Mouse (Mus musculus) liver, postnatal 0 days (tissue): ENCODE measurements around the gene Rad51. TPM values are rescaled to one million over a fixed set of nuclear protein-coding genes. Genes with fewer than 3 reads are reported as not detected.

ENCODE experiments used
- ATAC-seq: fragments of 200-750 bp; cut with Nextera tagmentation; 2 replicates; pipeline ENCODE4 v1.8.0; 2017; ENCODE audit warnings: mild to moderate bottlenecking, moderate library complexity
- DNase-seq: peaks from one replicate; pipeline ENCODE4 v3.0.0-alpha.2; 2016
- H3K27ac ChIP-seq: fragments of 300-500 bp; sonication (generic); 2 replicates; pipeline ENCODE4 v1.5.1; 2014; ENCODE audit warnings: antibody characterized with exemption, moderate library complexity, mild to moderate bottlenecking, low read depth
- H3K27me3 ChIP-seq: fragments of 300-500 bp; sonication (generic); 2 replicates; pipeline ENCODE4 v1.6.1; 2014; ENCODE audit warnings: low read length, control low read depth, mixed read lengths; ENCODE audit not compliant: insufficient read depth
- H3K36me3 ChIP-seq: fragments of 300-500 bp; sonication (generic); replicated peaks from 2 replicates; pipeline ENCODE4 v1.6.1; 2014; ENCODE audit warnings: mild to moderate bottlenecking, control low read depth, low read length, moderate library complexity, mixed read lengths; ENCODE audit not compliant: insufficient read depth
- H3K4me1 ChIP-seq: fragments of 300-500 bp; sonication (generic); 2 replicates; pipeline ENCODE4 v1.6.1; 2014; ENCODE audit warnings: antibody characterized with exemption, mild to moderate bottlenecking, control low read depth; ENCODE audit not compliant: insufficient read depth
- H3K4me2 ChIP-seq: fragments of 300-500 bp; sonication (generic); 2 replicates; pipeline ENCODE4 v1.6.1; 2014; ENCODE audit warnings: low read depth, mild to moderate bottlenecking, low read length, moderate library complexity, mixed read lengths
- H3K4me3 ChIP-seq: fragments of 300-500 bp; sonication (generic); 2 replicates; pipeline ENCODE4 v1.5.1; 2014; ENCODE audit warnings: low read depth, low read length
- H3K9ac ChIP-seq: fragments of 300-500 bp; sonication (generic); replicated peaks from 2 replicates; pipeline ENCODE4 v1.6.1; 2014; ENCODE audit warnings: mild to moderate bottlenecking, moderate library complexity
- H3K9me3 ChIP-seq: fragments of 300-500 bp; sonication (generic); 2 replicates; pipeline ENCODE4 v1.6.1; 2016; ENCODE audit warnings: mild to moderate bottlenecking, control low read depth, low read length, mixed read lengths
- CTCF ChIP-seq: sonication (generic); IDR thresholded peaks from 2 replicates; pipeline ENCODE4 v1.5.1; 2016; ENCODE audit warnings: antibody characterized with exemption, low read depth
- EP300 ChIP-seq: IDR thresholded peaks from 2 replicates; pipeline ENCODE4 v1.6.1; 2016; ENCODE audit warnings: antibody characterized with exemption, low read depth, mild to moderate bottlenecking
- WGBS: fragments of 180-500 bp; shearing (Covaris S2); extraction: QIAGEN DNeasy Blood & Tissue Kit; methylation state at CpG from one replicate; pipeline ENCODE4 v1.1.7; 2014; ENCODE audit not compliant: insufficient replicate concordance; 5-methylcytosine and 5-hydroxymethylcytosine counted together
- polyA plus RNA-seq: library from polyadenylated mRNA; unstranded; fragments of >200 nt; fragmentation: Nextera tagmentation; extraction: Ambion mirVana; gene quantifications from 2 replicates; pipeline ENCODE4 v1.2.1, GENCODE M21; 2015

Gene Rad51
- polyA plus RNA-seq, 1 experiment from 2014 or later: 13.0 TPM

DNA sequence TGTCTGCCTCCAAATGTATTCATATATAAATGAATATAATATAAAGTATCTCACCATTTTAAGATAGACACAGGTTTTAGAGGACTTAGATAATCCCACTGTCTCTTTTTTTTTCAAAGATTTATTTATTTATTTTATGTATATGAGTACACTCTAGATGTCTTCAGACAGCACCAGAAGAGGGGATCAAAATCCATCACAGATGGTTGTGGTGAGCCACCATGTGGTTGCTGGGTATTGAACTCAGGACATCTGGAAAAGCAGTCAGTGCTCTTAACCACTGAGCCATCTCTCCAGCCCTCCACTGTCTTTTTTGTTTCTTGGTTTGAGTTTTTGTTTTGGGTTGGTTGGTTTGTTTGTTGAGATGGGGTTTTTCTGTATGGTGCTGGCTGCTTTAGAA lies 45.2 kb downstream of the Rad51 start:
- H3K4me2 ChIP-seq: peak overlapping the region; percentile 78
- no peaks in the 10 kb centered on the region for H3K9me3 ChIP-seq
- no peak overlapping the region for H3K4me3 ChIP-seq
- H3K4me1 ChIP-seq: peaks cover 21% of the 10 kb centered on the region
- ATAC-seq (no peak), DNase-seq (no peak)
- TF ChIP-seq CTCF: no peak
- no peak for TF ChIP-seq EP300
- H3K27ac ChIP-seq: no peak overlapping the region
- H3K36me3 ChIP-seq: peaks cover 14% of the 10 kb centered on the region
- H3K27me3 ChIP-seq: no peaks in the 10 kb centered on the region
- H3K9ac ChIP-seq: no peak overlapping the region

DNA sequence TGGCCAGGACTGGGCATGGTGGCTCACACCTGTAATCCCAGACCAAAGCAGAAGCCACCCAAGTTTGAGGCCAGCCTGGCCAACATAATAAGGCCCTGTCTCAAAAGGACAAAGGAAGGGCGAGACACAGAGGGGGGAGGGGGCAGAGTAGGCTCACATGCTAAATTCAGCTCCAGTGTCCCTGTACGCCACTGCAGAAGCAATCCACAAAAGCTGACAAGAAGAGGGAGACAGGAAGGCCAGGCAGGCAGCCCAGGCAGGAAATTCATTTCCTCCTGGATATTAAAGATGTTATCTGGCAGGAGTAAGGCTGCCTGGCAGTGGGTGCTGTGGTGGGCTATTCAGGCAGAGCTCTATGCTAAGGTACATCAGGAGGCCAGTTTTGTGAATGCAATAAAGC lies 48.7 kb downstream of the Rad51 start:
- H3K4me2 ChIP-seq: no peak overlapping the region
- no peaks in the 10 kb centered on the region for H3K9me3 ChIP-seq
- DNase-seq: no peak
- no peak overlapping the region for H3K4me3 ChIP-seq
- no peaks in the 10 kb centered on the region for H3K27me3 ChIP-seq
- H3K27ac ChIP-seq: no peak overlapping the region
- TF ChIP-seq EP300 (no peak), CTCF (no peak)
- H3K36me3 ChIP-seq: no peaks in the 10 kb centered on the region
- H3K4me1 ChIP-seq: 0 out of 2 replicates have a peak, but pooled peaks cover 5% of the 10 kb centered on the region
- 62% methylated on average over 2 of the region's 2 CpGs for WGBS
- H3K9ac ChIP-seq: no peak overlapping the region
- ATAC-seq: no peak

DNA sequence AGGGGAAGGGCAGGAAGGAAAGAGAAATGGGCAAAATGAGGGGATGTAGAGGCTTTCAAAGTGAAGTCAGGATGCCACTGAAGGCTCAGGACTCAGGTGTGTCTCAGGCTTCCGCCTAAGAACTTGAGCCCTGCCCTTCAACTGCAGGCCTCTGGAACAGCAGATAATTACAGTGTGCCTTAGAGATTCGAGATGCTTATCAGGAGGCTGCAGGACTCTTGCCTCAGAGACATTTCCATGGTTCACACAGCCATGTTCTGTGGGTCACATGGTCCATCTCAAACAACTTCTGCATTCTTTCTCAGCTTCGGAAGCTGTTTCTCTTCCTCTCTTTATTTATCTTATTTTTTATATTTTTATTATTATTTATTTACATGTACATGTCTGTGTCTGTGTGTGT lies 50.5 kb downstream of the Rad51 start:
- no peak overlapping the region for H3K4me2 ChIP-seq
- no peaks in the 10 kb centered on the region for H3K9me3 ChIP-seq
- ATAC-seq (no peak), DNase-seq (no peak)
- peaks cover 17% of the 10 kb centered on the region for H3K4me1 ChIP-seq
- H3K36me3 ChIP-seq: no peaks in the 10 kb centered on the region
- no peak overlapping the region for H3K27ac ChIP-seq
- no peaks in the 10 kb centered on the region for H3K27me3 ChIP-seq
- no peak overlapping the region for H3K9ac ChIP-seq
- TF ChIP-seq CTCF (no peak), EP300 (peak; percentile 35; the same call in 1 of the 2 replicates)
- WGBS: 22% methylated on average over 3 of the region's 3 CpGs
- H3K4me3 ChIP-seq: no peak overlapping the region

DNA sequence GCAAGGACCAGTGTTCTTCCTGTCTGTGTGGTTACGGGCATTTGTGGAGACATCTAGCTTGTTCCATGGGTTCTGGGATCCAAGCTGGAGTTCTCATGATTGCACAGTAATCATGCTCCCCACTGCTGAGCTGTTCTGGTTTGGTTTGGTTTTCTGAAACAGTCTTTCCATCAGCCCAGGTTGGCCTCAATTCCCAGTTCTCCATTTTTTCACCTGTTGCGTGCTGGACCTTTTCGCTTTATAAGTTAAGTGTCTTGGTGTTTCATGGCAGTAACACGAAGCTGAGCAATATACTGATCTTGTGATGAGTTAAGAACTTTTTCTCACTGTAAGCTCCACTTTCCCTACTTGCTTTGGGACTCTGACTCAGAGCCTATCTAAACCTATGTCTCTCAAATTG lies 51.4 kb downstream of the Rad51 start:
- Histone ChIP-seq H3K27me3 (no peaks in the 10 kb centered on the region), H3K9me3 (no peaks in the 10 kb centered on the region), H3K4me3 (no peak overlapping the region), H3K4me2 (no peak overlapping the region), H3K36me3 (no peaks in the 10 kb centered on the region), H3K9ac (no peak overlapping the region), H3K4me1 (peaks cover 17% of the 10 kb centered on the region), H3K27ac (no peak overlapping the region)
- ATAC-seq (no peak), DNase-seq (no peak)
- 83% methylated on average over 4 of the region's 4 CpGs for WGBS
- TF ChIP-seq EP300 (no peak), CTCF (no peak)

DNA sequence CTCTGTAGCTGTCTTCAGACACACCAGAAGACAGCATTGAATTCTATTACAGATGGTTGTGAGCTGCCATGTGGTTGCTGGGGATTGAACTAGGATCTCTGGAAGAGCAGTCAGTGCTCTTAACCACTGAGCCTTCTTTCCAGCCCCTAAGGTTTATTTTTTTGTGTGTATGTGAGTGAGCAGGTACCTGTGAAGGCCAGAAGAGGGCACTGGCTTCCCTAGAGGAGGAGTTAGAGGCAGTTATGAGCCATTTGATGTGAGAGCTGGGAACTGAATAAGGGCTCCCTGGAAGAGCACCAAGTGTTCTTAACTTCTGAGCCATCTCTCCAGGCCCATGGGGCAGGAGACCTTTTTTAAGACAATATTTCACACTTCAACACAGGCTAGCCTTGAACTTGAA lies 52.8 kb downstream of the Rad51 start:
- peaks cover 17% of the 10 kb centered on the region for H3K4me1 ChIP-seq
- TF ChIP-seq CTCF: peak; percentile 34
- no peak for TF ChIP-seq EP300
- ATAC-seq (no peak), DNase-seq (no peak)
- H3K9me3 ChIP-seq: no peaks in the 10 kb centered on the region
- H3K27me3 ChIP-seq: no peaks in the 10 kb centered on the region
- H3K4me2 ChIP-seq: no peak overlapping the region
- H3K27ac ChIP-seq: no peak overlapping the region
- H3K4me3 ChIP-seq: no peak overlapping the region
- no peaks in the 10 kb centered on the region for H3K36me3 ChIP-seq
- H3K9ac ChIP-seq: no peak overlapping the region

DNA sequence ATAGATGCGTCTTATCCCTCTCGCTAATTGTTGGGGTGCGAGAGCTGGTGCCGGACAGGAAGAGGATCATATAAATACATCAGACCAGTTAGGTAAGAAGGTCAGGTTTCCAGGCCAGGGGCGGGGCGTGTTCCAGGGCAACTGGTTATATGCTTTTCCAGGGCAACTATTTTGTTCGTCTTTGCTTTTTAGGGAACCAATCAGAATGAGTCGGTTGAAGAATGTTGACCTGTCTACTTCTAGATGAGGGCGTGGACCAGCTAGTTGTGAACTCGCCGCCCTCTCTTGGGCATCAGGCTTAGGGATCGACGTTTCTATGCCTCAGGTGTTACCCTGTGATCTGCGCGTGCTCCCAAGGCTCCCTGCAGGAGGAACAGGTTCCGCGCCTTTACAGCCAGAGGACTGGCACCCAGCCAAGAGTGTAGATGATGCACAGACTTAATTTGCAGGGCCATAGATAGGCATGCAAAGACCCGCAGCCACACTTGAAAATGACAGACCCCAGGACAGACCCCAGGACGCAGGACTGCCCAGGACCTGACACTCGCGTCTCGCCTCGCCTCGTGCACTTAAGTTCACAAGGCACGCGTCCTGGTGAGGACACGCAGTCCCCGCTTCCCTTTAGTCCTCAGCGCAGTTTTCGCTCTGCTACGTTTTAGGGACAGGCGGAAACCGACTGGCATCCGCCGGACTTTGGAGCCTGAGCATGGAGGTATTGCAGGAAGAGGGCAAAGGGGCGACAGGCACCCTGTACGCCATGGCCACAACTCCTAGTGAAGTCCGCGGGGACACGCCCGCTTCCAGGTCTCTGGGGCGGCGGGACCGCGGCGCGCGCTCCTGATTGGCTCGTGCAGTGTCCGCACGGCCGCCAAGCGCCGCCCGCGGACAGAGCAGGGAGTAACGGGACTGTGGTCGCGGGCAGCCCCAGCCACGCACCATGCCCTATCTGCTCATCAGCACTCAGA lies 54.6 kb downstream of the Rad51 start, which contains the start of gene Gchfr:
Gene Gchfr, plus strand, starts transcription at position 873 of the 965 bp plus-strand sequence.
- ATAC-seq (peak; percentile 93), DNase-seq (peak; percentile 84)
- H3K4me2 ChIP-seq: peak within 1 kb of the TSS; percentile 79
- peak within 1 kb of the TSS; percentile 86 for H3K27ac ChIP-seq
- H3K36me3 ChIP-seq: peaks cover 6% of the 10 kb centered on the region
- TF ChIP-seq EP300 (no peak), CTCF (peak; percentile 39)
- peak within 1 kb of the TSS; percentile 74 for H3K9ac ChIP-seq
- no peaks in the 10 kb centered on the region for H3K27me3 ChIP-seq
- no peaks in the 10 kb centered on the region for H3K9me3 ChIP-seq
- 1% methylated on average over 60 of the region's 60 CpGs for WGBS
- peaks cover 25% of the 10 kb centered on the region for H3K4me1 ChIP-seq
- H3K4me3 ChIP-seq: peak within 1 kb of the TSS; percentile 58
